Mouse (Mus musculus) limb, embryonic 14.5 days (tissue): ENCODE data around the gene Fbxo4. TPM values are rescaled to one million over a fixed set of nuclear protein-coding genes. Genes with fewer than 3 reads are reported as not detected.

Source experiments
- ATAC-seq: fragments of 200-750 bp; cut with Nextera tagmentation; 2 replicates; pipeline ENCODE4 v1.8.0; 2017; ENCODE audit warnings: low read depth, moderate number of reproducible peaks, moderate TSS enrichment; ENCODE audit not compliant: low FRiP score
- DNase-seq: peaks from one replicate; pipeline ENCODE4 v3.0.0-alpha.2; 2015; ENCODE audit warnings: low spot score
- H3K27ac ChIP-seq: fragments of 300-500 bp; sonication (generic); replicated peaks from 2 replicates; pipeline ENCODE4 v1.5.1; 2014; ENCODE audit warnings: low read depth, mild to moderate bottlenecking, low read length, moderate library complexity, mixed read lengths
- H3K27me3 ChIP-seq: fragments of 300-500 bp; sonication (generic); 2 replicates; pipeline ENCODE4 v1.6.1; 2014; ENCODE audit warnings: low read length, mixed read lengths; ENCODE audit not compliant: control insufficient read depth, insufficient read depth
- H3K36me3 ChIP-seq: fragments of 300-500 bp; sonication (generic); 2 replicates; pipeline ENCODE4 v1.6.1; 2014; ENCODE audit warnings: mild to moderate bottlenecking, low read length, moderate library complexity, mixed read lengths; ENCODE audit not compliant: control insufficient read depth, insufficient read depth
- H3K4me1 ChIP-seq: fragments of 300-500 bp; sonication (generic); 2 replicates; pipeline ENCODE4 v1.6.1; 2014; ENCODE audit warnings: antibody characterized with exemption, low read length, mixed read lengths; ENCODE audit not compliant: control insufficient read depth, insufficient read depth
- H3K4me2 ChIP-seq: fragments of 300-500 bp; sonication (generic); replicated peaks from 2 replicates; pipeline ENCODE4 v1.6.1; 2014; ENCODE audit warnings: low read depth, mild to moderate bottlenecking, low read length, moderate library complexity; ENCODE audit not compliant: severe bottlenecking
- H3K4me3 ChIP-seq: fragments of 300-500 bp; sonication (generic); replicated peaks from 2 replicates; pipeline ENCODE4 v1.5.1; 2014; ENCODE audit warnings: low read length
- H3K9ac ChIP-seq: fragments of 300-500 bp; sonication (generic); 2 replicates; pipeline ENCODE4 v1.6.1; 2014; ENCODE audit warnings: mild to moderate bottlenecking, low read depth, low read length, moderate library complexity; ENCODE audit not compliant: severe bottlenecking
- H3K9me3 ChIP-seq: fragments of 300-500 bp; sonication (generic); 2 replicates; pipeline ENCODE4 v1.6.1; 2016; ENCODE audit warnings: low read length; ENCODE audit not compliant: control insufficient read depth
- POLR2A ChIP-seq: fragments of 200-500 bp; IDR thresholded peaks from 2 replicates; pipeline ENCODE4 v1.8.0; 2012; ENCODE audit warnings: inconsistent platforms, mild to moderate bottlenecking, moderate library complexity, borderline replicate concordance; ENCODE audit not compliant: insufficient read depth, insufficient read length; ENCODE audit errors: extremely low read depth
- WGBS: fragments of 180-500 bp; shearing (Covaris S2); extraction: QIAGEN DNeasy Blood & Tissue Kit; methylation state at CpG from one replicate; pipeline ENCODE4 v1.1.7; 2014; 5-methylcytosine and 5-hydroxymethylcytosine counted together
- polyA plus RNA-seq, 2 experiments: library from polyadenylated mRNA; depleted of rRNA in 1 of 2; stranded (reverse) in 1 of 2; unstranded in 1 of 2; fragments of >200 nt; fragmentation: Nextera tagmentation in 1 of 2; extraction: Ambion mirVana in 1 of 2; gene quantifications; 2 replicates each; pipeline versions ENCODE4 v1.2.1 to v1.2.3; 2012 to 2014

The Fbxo4 gene
- polyA plus RNA-seq, 2 experiments = 11.2 to 13.0 TPM

- TF ChIP-seq POLR2A = 0 out of 2 replicates have a peak, but pooled peaks have one; percentile 8
- peak; percentile 94 for DNase-seq
- H3K27me3 ChIP-seq = no peaks in the 10 kb centered on the region
- 0% methylated on average over 40 of the region's 45 CpGs for WGBS
- H3K9ac ChIP-seq = peak within 1 kb of the TSS; percentile 80
- peak within 1 kb of the TSS; percentile 88 for H3K4me3 ChIP-seq
- peak within 1 kb of the TSS; percentile 67 for H3K4me2 ChIP-seq
- H3K27ac ChIP-seq = peak within 1 kb of the TSS; percentile 96
- H3K9me3 ChIP-seq = no peaks in the 10 kb centered on the region
- H3K4me1 ChIP-seq = peaks cover 11% of the 10 kb centered on the region
- peak; percentile 92 for ATAC-seq
- no peaks in the 10 kb centered on the region for H3K36me3 ChIP-seq
These were observed 46.9 kb upstream of the Fbxo4 start, which contains the start of gene Oxct1 for GRCm38 (mm10) chr15:4026231-4026773. Gene Oxct1 (plus strand): TSS chr15:4026383.

- Histone ChIP-seq H3K4me1 (peaks cover 11% of the 10 kb centered on the region), H3K36me3 (no peaks in the 10 kb centered on the region), H3K4me3 (peak overlapping the region; percentile 88; the same call in 1 of the 2 replicates), H3K27me3 (no peaks in the 10 kb centered on the region), H3K27ac (peak overlapping the region; percentile 96), H3K4me2 (peak overlapping the region; percentile 67), H3K9ac (no peak overlapping the region), H3K9me3 (no peaks in the 10 kb centered on the region)
- WGBS = 66% methylated on average over 11 of the region's 11 CpGs
- DNase-seq (no peak), ATAC-seq (no peak)
- TF ChIP-seq POLR2A = no peak
These were observed 46.1 kb upstream of the Fbxo4 start for GRCm38 (mm10) chr15:4025508-4025904.

- H3K9me3 ChIP-seq = no peaks in the 10 kb centered on the region
- H3K9ac ChIP-seq = no peak overlapping the region
- H3K36me3 ChIP-seq = no peaks in the 10 kb centered on the region
- no peak for TF ChIP-seq POLR2A
- H3K4me1 ChIP-seq = peaks cover 11% of the 10 kb centered on the region
- H3K27me3 ChIP-seq = no peaks in the 10 kb centered on the region
- DNase-seq (no peak), ATAC-seq (no peak)
- 82% methylated on average over 13 of the region's 13 CpGs for WGBS
- H3K4me2 ChIP-seq = no peak overlapping the region
- no peak overlapping the region for H3K27ac ChIP-seq
- H3K4me3 ChIP-seq = no peak overlapping the region
These were observed 45.5 kb upstream of the Fbxo4 start for GRCm38 (mm10) chr15:4024726-4025507.

- 81% methylated on average over 2 of the region's 2 CpGs for WGBS
These were observed 44.4 kb upstream of the Fbxo4 start for GRCm38 (mm10) chr15:4023747-4024146.

GRCm38 (mm10) chr15:4020711-4021110 lies 41.3 kb upstream of the Fbxo4 start:
- WGBS = 49% methylated on average over 4 of the region's 4 CpGs
- peak; percentile 38 for DNase-seq
- Histone ChIP-seq H3K9ac (no peak overlapping the region), H3K4me3 (no peak overlapping the region), H3K27me3 (no peaks in the 10 kb centered on the region), H3K27ac (no peak overlapping the region), H3K4me1 (0 out of 2 replicates have a peak, but pooled peaks cover 3% of the 10 kb centered on the region), H3K9me3 (no peaks in the 10 kb centered on the region), H3K4me2 (no peak overlapping the region), H3K36me3 (no peaks in the 10 kb centered on the region)
- ATAC-seq = peak; percentile 50; the same call in 1 of the 2 replicates
- TF ChIP-seq POLR2A = no peak

More at GRCm38 (mm10) chr15:4023747-4024146, 44.4 kb upstream of the Fbxo4 start:
- Histone ChIP-seq H3K27me3 (no peaks in the 10 kb centered on the region), H3K4me1 (peaks cover 11% of the 10 kb centered on the region), H3K9ac (no peak overlapping the region), H3K27ac (no peak overlapping the region), H3K9me3 (no peaks in the 10 kb centered on the region), H3K36me3 (no peaks in the 10 kb centered on the region), H3K4me2 (no peak overlapping the region), H3K4me3 (no peak overlapping the region)
- no peak for TF ChIP-seq POLR2A
- DNase-seq = peak; percentile 27
- no peak for ATAC-seq
